Mouse (Mus musculus): ENCODE data around the gene Prdm15. TPM values are rescaled to one million over a fixed set of nuclear protein-coding genes. Genes with fewer than 3 reads are reported as not detected.
A peak's percentile ranks its signal among the peaks of the same experiment; 100 is the strongest.

Prdm15 gene
- polyA plus RNA-seq, 1 experiment from 2014 or later, result 1.3 TPM

- Histone ChIP-seq H3K27me3 (replicated peaks; ENCODE audit: control insufficient read depth, insufficient read depth, low read length) (no peaks in the 10 kb centered on the region), H3K4me3 (ENCODE audit: low read depth, low read length) (no peak overlapping the region), H3K9me3 (ENCODE audit: control insufficient read depth) (no peaks in the 10 kb centered on the region), H3K27ac (ENCODE audit: low read depth, low read length) (no peak overlapping the region), H3K36me3 (ENCODE audit: control insufficient read depth, insufficient read depth) (peaks cover 91% of the 10 kb centered on the region), H3K4me2 (replicated peaks; ENCODE audit: low read depth) (no peak overlapping the region), H3K9ac (ENCODE audit: low read depth, low read length) (no peak overlapping the region), H3K4me1 (replicated peaks; ENCODE audit: control insufficient read depth, insufficient read depth, low read length) (no peaks in the 10 kb centered on the region)
- WGBS, result 97% methylated on average over 3 of the region's 3 CpGs
- ATAC-seq, result no peak
- TF ChIP-seq CTCF (IDR thresholded peaks at IDR 0.05; ENCODE audit: low read depth), result no peak
Measured at GRCm38 (mm10) chr16:97808881-97809280, 42.8 kb downstream of the Prdm15 start.

- Histone ChIP-seq H3K36me3 (ENCODE audit: control insufficient read depth, insufficient read depth) (peaks cover 77% of the 10 kb centered on the region), H3K4me1 (replicated peaks; ENCODE audit: control insufficient read depth, insufficient read depth, low read length) (no peaks in the 10 kb centered on the region), H3K27ac (ENCODE audit: low read depth, low read length) (no peak overlapping the region), H3K9ac (ENCODE audit: low read depth, low read length) (no peak overlapping the region), H3K9me3 (ENCODE audit: control insufficient read depth) (no peaks in the 10 kb centered on the region), H3K4me3 (ENCODE audit: low read depth, low read length) (no peak overlapping the region), H3K4me2 (replicated peaks; ENCODE audit: low read depth) (no peak overlapping the region), H3K27me3 (replicated peaks; ENCODE audit: control insufficient read depth, insufficient read depth, low read length) (no peaks in the 10 kb centered on the region)
- WGBS, result 92% methylated on average over 3 of the region's 3 CpGs
- no peak for TF ChIP-seq CTCF (IDR thresholded peaks at IDR 0.05; ENCODE audit: low read depth)
- 0 out of 2 replicates have a peak, but pooled peaks have one; percentile 14 for ATAC-seq
Measured at GRCm38 (mm10) chr16:97805646-97806045, 46.0 kb downstream of the Prdm15 start.

- Histone ChIP-seq H3K27ac (ENCODE audit: low read depth, low read length) (no peak overlapping the region), H3K9me3 (ENCODE audit: control insufficient read depth) (no peaks in the 10 kb centered on the region), H3K4me2 (replicated peaks; ENCODE audit: low read depth) (no peak overlapping the region), H3K36me3 (ENCODE audit: control insufficient read depth, insufficient read depth) (peaks cover 77% of the 10 kb centered on the region), H3K9ac (ENCODE audit: low read depth, low read length) (no peak overlapping the region), H3K4me3 (ENCODE audit: low read depth, low read length) (no peak overlapping the region), H3K27me3 (replicated peaks; ENCODE audit: control insufficient read depth, insufficient read depth, low read length) (no peaks in the 10 kb centered on the region), H3K4me1 (replicated peaks; ENCODE audit: control insufficient read depth, insufficient read depth, low read length) (no peaks in the 10 kb centered on the region)
- WGBS, result 77% methylated on average over 7 of the region's 7 CpGs
- TF ChIP-seq CTCF (IDR thresholded peaks at IDR 0.05; ENCODE audit: low read depth), result peak; percentile 92
- ATAC-seq, result peak; percentile 58; the same call in 1 of the 2 replicates
Measured at GRCm38 (mm10) chr16:97804680-97805547, 46.7 kb downstream of the Prdm15 start.

- peak; percentile 50 for ATAC-seq
- 67% methylated on average over 7 of the region's 7 CpGs for WGBS
- Histone ChIP-seq H3K9me3 (ENCODE audit: control insufficient read depth) (no peaks in the 10 kb centered on the region), H3K4me1 (replicated peaks; ENCODE audit: control insufficient read depth, insufficient read depth, low read length) (no peaks in the 10 kb centered on the region), H3K4me3 (ENCODE audit: low read depth, low read length) (no peak overlapping the region), H3K4me2 (replicated peaks; ENCODE audit: low read depth) (no peak overlapping the region), H3K27me3 (replicated peaks; ENCODE audit: control insufficient read depth, insufficient read depth, low read length) (no peaks in the 10 kb centered on the region), H3K27ac (ENCODE audit: low read depth, low read length) (peak overlapping the region; percentile 29; the same call in 1 of the 2 replicates), H3K36me3 (ENCODE audit: control insufficient read depth, insufficient read depth) (peaks cover 68% of the 10 kb centered on the region), H3K9ac (ENCODE audit: low read depth, low read length) (no peak overlapping the region)
- TF ChIP-seq CTCF (IDR thresholded peaks at IDR 0.05; ENCODE audit: low read depth), result no peak
Measured at GRCm38 (mm10) chr16:97797950-97798869, 53.4 kb downstream of the Prdm15 start.

GRCm38 (mm10) chr16:97797212-97797611 lies 54.4 kb downstream of the Prdm15 start:
- Histone ChIP-seq H3K27ac (ENCODE audit: low read depth, low read length) (no peak overlapping the region), H3K9me3 (ENCODE audit: control insufficient read depth) (no peaks in the 10 kb centered on the region), H3K27me3 (replicated peaks; ENCODE audit: control insufficient read depth, insufficient read depth, low read length) (no peaks in the 10 kb centered on the region), H3K4me3 (ENCODE audit: low read depth, low read length) (no peak overlapping the region), H3K4me2 (replicated peaks; ENCODE audit: low read depth) (no peak overlapping the region), H3K36me3 (ENCODE audit: control insufficient read depth, insufficient read depth) (peaks cover 69% of the 10 kb centered on the region), H3K4me1 (replicated peaks; ENCODE audit: control insufficient read depth, insufficient read depth, low read length) (no peaks in the 10 kb centered on the region), H3K9ac (ENCODE audit: low read depth, low read length) (no peak overlapping the region)
- no peak for ATAC-seq
- no peak for TF ChIP-seq CTCF (IDR thresholded peaks at IDR 0.05; ENCODE audit: low read depth)
- 80% methylated on average over 3 of the region's 3 CpGs for WGBS

- Histone ChIP-seq H3K4me1 (replicated peaks; ENCODE audit: control insufficient read depth, insufficient read depth, low read length) (no peaks in the 10 kb centered on the region), H3K9ac (ENCODE audit: low read depth, low read length) (no peak overlapping the region), H3K36me3 (ENCODE audit: control insufficient read depth, insufficient read depth) (peaks cover 56% of the 10 kb centered on the region), H3K27me3 (replicated peaks; ENCODE audit: control insufficient read depth, insufficient read depth, low read length) (no peaks in the 10 kb centered on the region), H3K27ac (ENCODE audit: low read depth, low read length) (no peak overlapping the region), H3K4me2 (replicated peaks; ENCODE audit: low read depth) (no peak overlapping the region), H3K4me3 (ENCODE audit: low read depth, low read length) (no peak overlapping the region), H3K9me3 (ENCODE audit: control insufficient read depth) (no peaks in the 10 kb centered on the region)
- WGBS, result 77% methylated on average over 6 of the region's 6 CpGs
- TF ChIP-seq CTCF (IDR thresholded peaks at IDR 0.05; ENCODE audit: low read depth), result no peak
- no peak for ATAC-seq
Measured at GRCm38 (mm10) chr16:97794256-97794655, 57.4 kb downstream of the Prdm15 start.

Data from intestine, postnatal 0 days (tissue).